In genomic region chr5:140948009-140948408, GRCm38 (mm10) we compare ENCODE assay signal across 9 mouse cellular contexts. TPM values are rescaled to one million over a fixed set of nuclear protein-coding genes. Genes with fewer than 3 reads are reported as not detected.
DNase-seq lines count a peak whose midpoint lies in the region; ATAC-seq lines count a peak whose summit lies in the region.
"Had no signal": no experiment of that assay in that cellular context is flagged by ENCODE, and none has a peak within 500 bp of the region (broad histone marks: within the 10 kb centered on the region; RNA-seq: fewer than 3 reads in every experiment).

No protein-coding gene starts in this region.

- DNase-seq in adrenal gland, adult (ENCODE audit: inconsistent age in 2 of 2, low spot score in 1 of 2), result peak; percentile 17 to 23
- no peak for DNase-seq in adrenal gland, postnatal 10 days
- peak; percentile 39 to 55 for DNase-seq in frontal cortex, postnatal 25 days (ENCODE audit: low spot score in 2 of 2)
- peak; percentile 44 for DNase-seq in layer of hippocampus, adult 9-10 months (ENCODE audit: low spot score)
- DNase-seq in thymus, postnatal 36 days, result peak; percentile 85 to 91
- no peak for DNase-seq in cerebellum, postnatal 14 days

- ATAC-seq in neutrophil, adult 5-6 weeks (ENCODE audit: extremely low read depth, insufficient number of reproducible peaks, low FRiP score, poor library complexity, severe bottlenecking), result peak; percentile 88
- no peak for ATAC-seq in hindbrain, embryonic 16.5 days

- H3K27me3 ChIP-seq in hindbrain, embryonic 16.5 days (replicated peaks; ENCODE audit: control insufficient read depth, insufficient read depth, low read length), result no peaks in the 10 kb centered on the region
- H3K27me3 ChIP-seq: limb, embryonic 13.5 days had no signal

- H3K4me1 ChIP-seq in hindbrain, embryonic 16.5 days (ENCODE audit: control insufficient read depth, insufficient read depth, low read depth, low read length), result no peaks in the 10 kb centered on the region

- no peaks in the 10 kb centered on the region for H3K36me3 ChIP-seq in hindbrain, embryonic 16.5 days (ENCODE audit: control insufficient read depth, insufficient read depth, low read length)
- H3K36me3 ChIP-seq: limb, embryonic 13.5 days had no signal

- H3K4me2 ChIP-seq in hindbrain, embryonic 16.5 days (ENCODE audit: low read length), result no peak overlapping the region
- H3K4me2 ChIP-seq: limb, embryonic 13.5 days had no signal

- 80% methylated on average over 10 of the region's 10 CpGs for WGBS in hindbrain, embryonic 16.5 days

- no peak overlapping the region for H3K4me3 ChIP-seq in hindbrain, embryonic 16.5 days (ENCODE audit: low read length)
- H3K4me3 ChIP-seq: limb, embryonic 13.5 days had no signal

- no peaks in the 10 kb centered on the region for H3K9me3 ChIP-seq in hindbrain, embryonic 16.5 days (ENCODE audit: control insufficient read depth, low read length)

- no peak overlapping the region for H3K9ac ChIP-seq in hindbrain, embryonic 16.5 days (ENCODE audit: low read depth, low read length)
- H3K9ac ChIP-seq: limb, embryonic 13.5 days had no signal

- no peak overlapping the region for H3K27ac ChIP-seq in hindbrain, embryonic 16.5 days (ENCODE audit: low read depth, low read length)
- H3K27ac ChIP-seq: limb, embryonic 13.5 days had no signal

RNA-seq across cellular contexts. Expression of gene Card11, which starts 52.4 kb away (rescaled TPM):
- total RNA-seq in adrenal gland, postnatal 10 days (2021), result 1 to 10 TPM; 1.6 to 2.5 TPM
- 74.3 and 78.4 TPM in 2 replicates for total RNA-seq in neutrophil, adult 5-6 weeks (2017)
- polyA plus RNA-seq in hindbrain, embryonic 16.5 days (2015; fragmentation: Nextera tagmentation; extraction: Ambion mirVana), result 0.26 and 0.31 TPM in 2 replicates

Comparison
In these comparisons a context has a peak if more than half of its experiments do, and no peak if none do; other contexts are left out.
1. DNase-seq: peak in adrenal gland, adult (2 of 2), frontal cortex, postnatal 25 days (2 of 2), layer of hippocampus, adult 9-10 months (single experiment) and thymus, postnatal 36 days (2 of 2); none in adrenal gland, postnatal 10 days (single experiment) and cerebellum, postnatal 14 days (0 of 2).
2. RNA of gene Card11, which starts 52.4 kb away (total RNA-seq): 74.3 to 78.4 TPM in neutrophil, adult 5-6 weeks; 1.6 to 2.5 TPM in adrenal gland, postnatal 10 days; every median in the first group is over 10 times any median in the second.